Mouse (Mus musculus) frontal cortex, adult (tissue): ENCODE results near the gene Fam171a2.
A peak's percentile ranks its signal among the peaks of the same experiment; 100 is the strongest.

ENCODE experiments used
- ATAC-seq: cut with Nextera tagmentation; 2 replicates; pipeline ENCODE4 v1.9.2; 2017; ENCODE audit warnings: mild to moderate bottlenecking, moderate library complexity, mixed read lengths; ENCODE audit not compliant: low TSS enrichment

Gene Fam171a2

GRCm38 (mm10) chr11:102435754-102436470, 11.6 kb downstream of the Fam171a2 start:
- no peak for ATAC-seq

- no peak for ATAC-seq
Measured at GRCm38 (mm10) chr11:102434816-102435705, 12.4 kb downstream of the Fam171a2 start.

- ATAC-seq: peak; percentile 33
Measured at GRCm38 (mm10) chr11:102434406-102434805, 13.1 kb downstream of the Fam171a2 start.

GRCm38 (mm10) chr11:102433866-102434265, 13.6 kb downstream of the Fam171a2 start:
- ATAC-seq: no peak

DNA sequence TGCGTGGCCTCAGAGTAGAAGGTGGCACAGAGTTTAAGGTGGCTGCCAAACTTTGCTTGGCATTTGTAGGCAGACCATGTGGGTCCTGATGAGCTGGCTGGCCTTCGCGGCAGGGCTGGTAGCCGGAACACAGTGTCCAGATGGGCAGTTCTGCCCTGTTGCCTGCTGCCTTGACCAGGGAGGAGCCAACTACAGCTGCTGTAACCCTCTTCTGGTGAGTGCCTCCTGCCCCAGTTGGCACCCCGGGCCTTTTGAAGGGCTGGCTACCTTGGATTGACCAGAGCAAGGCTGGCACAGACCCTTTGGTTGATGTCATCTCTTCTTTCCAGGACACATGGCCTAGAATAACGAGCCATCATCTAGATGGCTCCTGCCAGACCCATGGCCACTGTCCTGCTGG, 14.6 kb downstream of the Fam171a2 start:
- ATAC-seq: no peak

DNA sequence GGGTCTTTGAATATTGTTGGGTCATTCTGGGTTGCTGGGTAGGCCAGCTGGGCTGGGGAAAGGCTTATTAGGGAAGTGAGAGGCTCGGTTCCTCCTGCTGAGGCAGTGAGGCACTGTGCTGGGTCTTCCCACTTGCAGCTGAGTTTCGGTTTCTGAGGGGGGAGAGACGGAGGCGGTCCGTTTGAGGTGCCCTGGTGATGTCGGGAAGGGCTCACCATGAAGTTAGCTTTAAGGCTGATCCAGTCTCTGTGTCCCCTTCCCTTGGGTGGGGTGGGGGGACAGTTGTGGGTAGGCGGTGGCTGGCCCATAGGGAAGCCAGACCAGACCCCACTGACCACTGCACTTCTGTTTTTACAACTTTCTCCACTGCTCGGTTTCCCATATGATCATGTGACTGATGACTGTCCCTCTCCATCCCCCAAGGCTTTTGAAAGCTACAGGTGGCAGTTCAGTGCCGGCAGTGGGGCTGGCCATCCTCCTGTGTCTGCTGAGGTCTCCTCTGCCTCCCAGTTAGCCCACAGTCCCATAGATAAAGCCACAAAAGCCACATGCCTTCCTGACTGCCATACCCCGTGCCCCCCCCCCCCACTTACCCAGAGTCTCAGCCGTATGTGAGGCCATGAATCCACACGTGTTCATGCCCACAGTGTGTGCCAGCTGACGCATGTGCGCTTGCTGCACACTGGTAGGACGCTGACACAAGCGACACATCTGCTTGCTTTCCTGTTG, 15.2 kb downstream of the Fam171a2 start:
- ATAC-seq: no peak

- ATAC-seq: no peak
Measured at GRCm38 (mm10) chr11:102431728-102432114, 15.8 kb downstream of the Fam171a2 start.

GRCm38 (mm10) chr11:102431018-102431645, 16.4 kb downstream of the Fam171a2 start:
- ATAC-seq: peak; percentile 45; the same call in 1 of the 2 replicates

DNA sequence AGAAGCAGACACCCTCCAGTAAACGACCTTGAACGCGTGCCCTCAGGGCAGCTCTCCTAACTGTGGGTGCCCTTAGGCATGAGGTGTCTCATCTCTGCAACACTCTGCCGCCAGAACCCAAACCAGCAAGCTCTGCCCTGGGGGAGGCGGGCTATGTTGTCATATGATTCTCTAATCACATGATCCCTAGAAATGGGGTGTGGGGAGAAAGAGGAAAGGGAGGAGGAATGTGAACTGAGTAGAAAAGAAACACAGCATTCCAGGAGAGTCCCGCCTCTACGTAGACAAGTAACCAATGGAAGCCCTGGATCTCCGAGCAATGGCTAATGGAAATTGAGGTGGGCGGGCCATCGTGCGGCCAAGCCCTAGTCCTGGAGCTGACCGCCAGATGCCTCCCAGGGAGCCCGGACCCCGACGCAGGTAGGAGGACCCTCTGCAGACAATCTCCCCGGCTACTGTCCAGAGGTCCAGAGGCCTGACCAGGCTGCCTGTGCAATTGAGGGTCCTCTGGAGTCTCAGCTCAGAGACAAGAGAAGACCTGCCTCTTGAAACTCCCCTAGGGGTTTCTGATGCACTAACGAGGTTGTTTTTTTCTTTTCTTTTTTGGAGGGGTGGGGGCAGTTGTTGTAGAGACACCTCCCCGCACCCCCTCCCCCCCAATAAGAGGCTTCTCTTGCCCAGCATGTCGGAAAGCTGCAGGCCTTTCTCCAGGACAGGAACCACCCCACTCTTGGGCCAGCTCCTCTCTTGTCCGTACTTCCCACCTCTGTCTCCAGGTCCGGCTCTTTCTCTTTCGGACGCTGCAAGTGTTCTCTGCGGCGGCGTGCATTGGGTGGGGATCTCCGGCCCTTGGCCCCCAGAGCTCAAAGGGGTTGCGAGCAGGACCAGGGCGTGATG, 17.1 kb downstream of the Fam171a2 start, which contains the start of gene Grn:
Grn (plus strand) TSS at position 195 of the 897 bp plus-strand sequence.
- peak; percentile 82 for ATAC-seq

GRCm38 (mm10) chr11:102429551-102429950, 17.9 kb downstream of the Fam171a2 start:
- ATAC-seq: no peak

DNA sequence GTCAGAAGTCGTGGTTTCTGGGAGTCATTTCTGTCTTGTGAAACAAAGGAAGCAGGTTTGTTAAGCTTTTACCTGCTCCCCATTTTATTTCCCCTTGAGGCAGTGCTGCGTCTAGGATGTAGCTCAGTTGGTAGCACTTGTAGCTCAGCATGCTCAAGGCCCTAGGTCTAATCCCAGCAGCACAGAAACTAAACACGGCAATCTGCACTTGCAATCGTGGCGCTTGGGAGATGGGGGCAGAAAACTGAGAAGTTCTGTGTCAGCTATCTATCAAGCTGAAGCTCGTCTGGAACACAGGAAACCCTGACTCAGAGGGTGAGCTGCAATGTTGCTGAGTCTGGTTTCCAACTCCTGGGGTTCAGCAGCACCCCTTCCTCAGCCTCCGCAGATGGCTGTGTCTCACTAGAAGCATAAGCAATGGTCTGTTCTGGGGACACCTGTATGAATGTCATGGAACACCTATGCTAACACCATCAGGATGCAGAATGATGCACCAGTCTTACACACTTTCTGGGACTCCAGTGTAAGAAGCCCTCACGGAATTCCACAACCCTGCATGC, 18.4 kb downstream of the Fam171a2 start:
- ATAC-seq: no peak

GRCm38 (mm10) chr11:102425555-102426316, 21.7 kb downstream of the Fam171a2 start:
- ATAC-seq: no peak

- ATAC-seq: no peak
Measured at GRCm38 (mm10) chr11:102424666-102425065, 22.8 kb downstream of the Fam171a2 start.

- ATAC-seq: no peak
Measured at GRCm38 (mm10) chr11:102421559-102421958, 25.9 kb downstream of the Fam171a2 start.

GRCm38 (mm10) chr11:102418887-102419286, 28.6 kb downstream of the Fam171a2 start:
- ATAC-seq: no peak

DNA sequence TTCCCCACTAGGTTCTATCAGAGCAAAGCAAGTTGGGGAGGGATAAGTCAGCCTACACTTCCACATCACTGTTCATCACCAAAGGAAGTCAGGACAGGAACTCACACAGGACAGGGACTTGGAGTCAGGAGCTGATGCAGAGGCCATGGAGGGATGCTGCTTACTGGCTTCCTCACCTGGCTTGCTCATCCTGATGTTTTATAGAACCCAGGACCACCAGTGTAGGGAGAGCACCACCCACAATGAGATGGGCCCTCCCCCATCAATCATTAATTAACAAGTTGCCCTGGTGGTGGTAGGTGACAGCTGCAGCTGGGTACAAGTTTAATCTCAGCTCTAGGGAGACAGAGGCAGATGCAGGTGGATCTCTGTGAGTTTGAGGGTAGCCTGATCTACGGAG, 30.3 kb downstream of the Fam171a2 start:
- ATAC-seq: no peak

GRCm38 (mm10) chr11:102415034-102415802, 32.3 kb downstream of the Fam171a2 start:
- no peak for ATAC-seq

DNA sequence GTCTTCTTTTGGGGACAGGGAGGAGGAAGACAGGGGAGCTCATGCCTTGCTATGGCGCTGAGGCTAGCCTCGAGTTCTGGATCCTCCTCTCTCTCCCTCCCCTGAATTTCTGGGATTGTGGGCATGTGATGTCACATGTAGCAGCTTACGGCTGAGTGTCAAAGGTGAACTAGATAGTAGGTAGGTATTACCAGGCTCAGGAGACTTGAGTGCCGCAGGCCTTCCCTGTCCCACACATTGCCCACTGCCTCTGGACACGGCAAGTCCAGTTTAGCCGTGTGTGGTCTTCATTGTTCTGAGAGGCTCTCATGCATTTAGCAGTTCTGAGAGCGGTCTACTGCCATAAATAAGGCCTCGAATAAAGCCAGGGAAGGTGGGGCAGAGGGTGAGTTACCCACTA, 34.4 kb downstream of the Fam171a2 start:
- ATAC-seq: no peak

DNA sequence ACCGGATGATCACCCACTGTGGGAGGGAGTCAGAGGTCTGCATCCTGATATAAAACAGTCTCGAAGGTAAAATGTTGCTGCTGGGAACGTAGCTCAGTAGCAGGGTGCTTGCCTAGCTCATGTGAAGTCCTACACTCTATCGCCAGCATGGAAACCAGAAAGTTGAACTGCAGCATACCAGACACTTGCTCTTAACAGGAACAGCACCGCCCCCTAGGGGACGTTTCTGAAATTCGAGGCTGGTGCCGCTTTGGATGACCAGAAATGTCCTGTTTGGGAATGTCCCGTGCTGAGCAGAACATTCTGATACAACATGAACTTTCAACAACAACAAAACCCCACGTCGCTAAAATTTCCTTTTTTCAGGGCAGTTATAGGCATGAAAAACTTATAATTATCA, 35.8 kb downstream of the Fam171a2 start:
- peak; percentile 42; the same call in 1 of the 2 replicates for ATAC-seq
